Mouse (Mus musculus): ENCODE results near the gene Rnf150.

DNA sequence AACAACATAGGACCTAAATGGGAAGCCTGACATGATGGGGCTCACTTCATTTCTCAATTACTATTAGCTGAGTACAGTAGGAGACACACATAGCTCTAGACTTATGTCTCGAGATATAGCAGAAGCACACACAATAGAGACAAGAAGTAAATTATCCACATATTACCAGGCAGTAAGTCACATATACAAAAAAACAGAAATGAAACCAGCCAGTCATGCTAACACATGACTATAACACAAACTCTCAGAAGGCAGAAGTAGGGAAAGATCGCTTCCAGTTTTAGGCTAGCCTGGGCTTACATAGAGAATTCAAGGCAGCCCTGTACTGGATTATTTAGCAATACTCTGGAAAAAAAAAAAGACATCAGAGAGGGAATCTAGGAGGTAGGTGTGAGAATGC lies 240.8 kb downstream of the Rnf150 start:
- TF ChIP-seq POLR2A (IDR thresholded peaks at IDR 0.05; ENCODE audit: extremely low read depth, insufficient read depth, low read length) = no peak
- no peak for TF ChIP-seq CTCF (IDR thresholded peaks at IDR 0.05; ENCODE audit: low read depth, low read length)

Data from liver, adult 2 months (tissue).